Comparison of ENCODE assay signal across 8 mouse cellular contexts in genomic region chr4:107923145-107923802, GRCm38 (mm10). TPM values are rescaled to one million over a fixed set of nuclear protein-coding genes. Genes with fewer than 3 reads are reported as not detected.
DNase-seq lines count a peak whose midpoint lies in the region; ATAC-seq and TF ChIP-seq lines count a peak whose summit lies in the region.

Cpt2 (minus strand) TSS chr4:107923610.

- no peak for TF ChIP-seq POLR2A in bone marrow macrophage, adult 2 months (IDR thresholded peaks at IDR 0.05; ENCODE audit: borderline replicate concordance, low read depth, low read length)
- peak; percentile 98 for TF ChIP-seq POLR2A in liver, adult 2 months (IDR thresholded peaks at IDR 0.05; ENCODE audit: extremely low read depth, insufficient read depth, low read length)
- peak; percentile 99 for TF ChIP-seq POLR2A in myocyte (IDR thresholded peaks at IDR 0.05; ENCODE audit: insufficient read length, low read depth)

- TF ChIP-seq CTCF in bone marrow macrophage, adult 2 months (IDR thresholded peaks at IDR 0.05; ENCODE audit: low read depth, low read length), result no peak
- TF ChIP-seq CTCF in liver, adult 2 months (IDR thresholded peaks at IDR 0.05; ENCODE audit: low read depth, low read length), result peak; percentile 27; the same call in 1 of the 2 replicates

- H3K9ac ChIP-seq in heart, embryonic 11.5 days (ENCODE audit: low read depth, low read length), result peak within 1 kb of the TSS; percentile 92
- H3K9ac ChIP-seq in kidney, embryonic 16.5 days (replicated peaks; ENCODE audit: low read length), result peak within 1 kb of the TSS; percentile 89
- H3K9ac ChIP-seq in liver, adult 2 months (ENCODE audit: low read depth, low read length), result peak within 1 kb of the TSS; percentile 99

- peak; percentile 96 for ATAC-seq in erythroblast, adult 5-6 weeks (replicated peaks; ENCODE audit: low FRiP score, poor library complexity, severe bottlenecking)
- peak; percentile 96 for ATAC-seq in heart, embryonic 11.5 days (replicated peaks; ENCODE audit: insufficient number of reproducible peaks, low FRiP score, low TSS enrichment)
- ATAC-seq in kidney, embryonic 16.5 days (ENCODE audit: low FRiP score, low TSS enrichment), result peak; percentile 96

- H3K4me2 ChIP-seq in heart, embryonic 11.5 days, result peak within 1 kb of the TSS; percentile 92
- H3K4me2 ChIP-seq in kidney, embryonic 16.5 days (replicated peaks; ENCODE audit: low read depth, low read length), result peak within 1 kb of the TSS; percentile 77
- H3K4me2 ChIP-seq in myocyte (ENCODE audit: low read depth), result peak within 1 kb of the TSS; percentile 72

- peak within 1 kb of the TSS; percentile 94 for H3K4me3 ChIP-seq in bone marrow macrophage, adult 2 months (ENCODE audit: insufficient read depth, low read length)
- H3K4me3 ChIP-seq in heart, embryonic 11.5 days (ENCODE audit: low read depth, low read length), result peak within 1 kb of the TSS; percentile 84
- H3K4me3 ChIP-seq in kidney, embryonic 16.5 days (ENCODE audit: low read length), result peak within 1 kb of the TSS; percentile 82
- H3K4me3 ChIP-seq in liver, adult 2 months (ENCODE audit: insufficient read depth, low read depth, low read length), result peak within 1 kb of the TSS; percentile 98
- peak within 1 kb of the TSS; percentile 59 for H3K4me3 ChIP-seq in myocyte

- no peaks in the 10 kb centered on the region for H3K27me3 ChIP-seq in heart, embryonic 11.5 days (ENCODE audit: control insufficient read depth, insufficient read depth, low read length)
- H3K27me3 ChIP-seq in kidney, embryonic 16.5 days (ENCODE audit: insufficient read depth, low read length), result no peaks in the 10 kb centered on the region
- H3K27me3 ChIP-seq in liver, adult 2 months (ENCODE audit: control insufficient read depth, insufficient read depth, low read length), result no peaks in the 10 kb centered on the region
- no peaks in the 10 kb centered on the region for H3K27me3 ChIP-seq in myocyte (ENCODE audit: control insufficient read depth, insufficient read depth, insufficient read length)
- no peaks in the 10 kb centered on the region for H3K27me3 ChIP-seq in splenic B cell, adult 2 months (ENCODE audit: control insufficient read depth, insufficient read depth, low read length, poor library complexity, severe bottlenecking)

- no peaks in the 10 kb centered on the region for H3K36me3 ChIP-seq in heart, embryonic 11.5 days (ENCODE audit: control insufficient read depth, insufficient read depth, low read length)
- no peaks in the 10 kb centered on the region; the same call in 1 of the 2 replicates for H3K36me3 ChIP-seq in kidney, embryonic 16.5 days (ENCODE audit: insufficient read depth, low read length)
- H3K36me3 ChIP-seq in liver, adult 2 months (ENCODE audit: control insufficient read depth, insufficient read depth, low read length), result peaks cover 6% of the 10 kb centered on the region
- no peaks in the 10 kb centered on the region for H3K36me3 ChIP-seq in myocyte (ENCODE audit: control insufficient read depth, insufficient read depth)
- no peaks in the 10 kb centered on the region for H3K36me3 ChIP-seq in splenic B cell, adult 2 months (ENCODE audit: control insufficient read depth, insufficient read depth, low read length, poor library complexity, severe bottlenecking)

- H3K4me1 ChIP-seq in bone marrow macrophage, adult 2 months (ENCODE audit: control insufficient read depth, insufficient read depth, low read length), result peaks cover 27% of the 10 kb centered on the region
- peaks cover 10% of the 10 kb centered on the region for H3K4me1 ChIP-seq in heart, embryonic 11.5 days (ENCODE audit: control insufficient read depth, insufficient read depth, low read length)
- peaks cover 25% of the 10 kb centered on the region for H3K4me1 ChIP-seq in kidney, embryonic 16.5 days (ENCODE audit: insufficient read depth, low read length)
- peaks cover 9% of the 10 kb centered on the region for H3K4me1 ChIP-seq in liver, adult 2 months (ENCODE audit: control insufficient read depth, insufficient read depth, low read length)

- DNase-seq in A20 (ENCODE audit: low read depth, low spot score), result peak; percentile 96
- peak; percentile 90 for DNase-seq in liver, adult 2 months (ENCODE audit: extremely low read depth, low read depth, low spot score)
- DNase-seq in splenic B cell, adult 2 months (ENCODE audit: low read depth, low spot score), result peak; percentile 96

- peaks cover 32% of the 10 kb centered on the region; the same call in 1 of the 2 replicates for H3K79me2 ChIP-seq in liver, adult 2 months (ENCODE audit: control insufficient read depth, insufficient read depth, low read length)
- H3K79me2 ChIP-seq in myocyte (ENCODE audit: control insufficient read depth, insufficient read depth), result no peaks in the 10 kb centered on the region

- 1% methylated on average over 38 of the region's 38 CpGs for WGBS in heart, embryonic 11.5 days (ENCODE audit: insufficient replicate concordance)
- under 1% methylated on average over 36 of the region's 38 CpGs for WGBS in kidney, embryonic 16.5 days
- under 1% methylated on average over 38 of the region's 38 CpGs for WGBS in liver, adult 2 months

- H3ac ChIP-seq in myocyte (ENCODE audit: control insufficient read depth, insufficient read length), result peak within 1 kb of the TSS; percentile 83

- no peaks in the 10 kb centered on the region for H3K9me3 ChIP-seq in heart, embryonic 11.5 days (replicated peaks; ENCODE audit: control insufficient read depth, low read length)
- no peaks in the 10 kb centered on the region for H3K9me3 ChIP-seq in kidney, embryonic 16.5 days (ENCODE audit: low read length)

- H3K27ac ChIP-seq in bone marrow macrophage, adult 2 months (ENCODE audit: insufficient read depth, low read depth, low read length), result peak within 1 kb of the TSS; percentile 38
- H3K27ac ChIP-seq in heart, embryonic 11.5 days (ENCODE audit: low read depth, low read length), result peak within 1 kb of the TSS; percentile 71; the same call in 1 of the 2 replicates
- peak within 1 kb of the TSS; percentile 86 for H3K27ac ChIP-seq in kidney, embryonic 16.5 days (ENCODE audit: low read length)
- H3K27ac ChIP-seq in liver, adult 2 months (replicated peaks; ENCODE audit: insufficient read depth, low read depth, low read length), result peak within 1 kb of the TSS; percentile 99

TF ChIP-seq in myocyte, 11 proteins besides CTCF, POLR2A, EP300 and RAD21:
- TF ChIP-seq POLR2AphosphoS2 (IDR thresholded peaks at IDR 0.05; ENCODE audit: insufficient read length, low read depth), result peak; percentile 99
- TF ChIP-seq USF1 (IDR thresholded peaks at IDR 0.05; ENCODE audit: low read depth), result no peak
- peak in 1 of 3 experiments; percentile 26 for TF ChIP-seq MYOD1 (IDR thresholded peaks at IDR 0.05; ENCODE audit: control insufficient read depth in 1 of 3, insufficient read length in 2 of 3, low read depth in 2 of 3)
- TF ChIP-seq REST (IDR thresholded peaks at IDR 0.05; ENCODE audit: insufficient read depth, insufficient read length), result peak; percentile 20
- peak; percentile 62 for TF ChIP-seq SRF (IDR thresholded peaks at IDR 0.05; ENCODE audit: control insufficient read depth, insufficient read length, low read depth)
- no peak for TF ChIP-seq CEBPB (IDR thresholded peaks at IDR 0.05; ENCODE audit: insufficient read depth, poor library complexity, severe bottlenecking)

RNA-seq across cellular contexts. Expression of gene Cpt2, which starts in this region (rescaled TPM):
- 19.8 and 27.6 TPM in 2 replicates for polyA plus RNA-seq in bone marrow macrophage, adult 2 months (2012; ENCODE audit: insufficient read depth, insufficient read length, missing spikeins)
- total RNA-seq in erythroblast, adult 5-6 weeks (2015; ENCODE audit: low replicate concordance), result 4.4 and 14.2 TPM in 2 replicates
- 4.5 and 6.1 TPM in 2 replicates for total RNA-seq in erythroblast, adult 5-6 weeks (2017; ENCODE audit: low replicate concordance)
- polyA plus RNA-seq in heart, embryonic 11.5 days (2014; fragmentation: Nextera tagmentation; extraction: Ambion mirVana), result 58.2 and 66.2 TPM in 2 replicates
- polyA plus RNA-seq in kidney, embryonic 16.5 days (2015; fragmentation: Nextera tagmentation; extraction: Ambion mirVana), result 59.2 and 62.8 TPM in 2 replicates
- 106 and 125 TPM in 2 replicates for total RNA-seq in liver, adult 2 months (2014; rRNA removed)
- 159 and 191 TPM in 2 replicates for polyA plus RNA-seq in liver, adult 2 months (2012; rRNA removed)
- 29.4 TPM for polyA plus RNA-seq in myocyte (2012; fragmentation: generic; extraction: Trizol)

Comparison
In these comparisons a context has a peak if more than half of its experiments do, and no peak if none do; other contexts are left out.
1. Peak in every context shown above with its lines: DNase-seq, ATAC-seq, H3K4me3 ChIP-seq and H3K27ac ChIP-seq.
2. H3K27ac ChIP-seq: peak in every context shown above with its lines; median percentile 99 in liver, adult 2 months; 86 in kidney, embryonic 16.5 days; 71 in heart, embryonic 11.5 days; 38 in bone marrow macrophage, adult 2 months.